Mouse (Mus musculus) C2C12 (cell line): ENCODE data around the gene Slc4a2.

Source experiments
- CEBPB ChIP-seq: IDR thresholded peaks from one replicate; pipeline ENCODE4 v1.6.1; 2011; ENCODE audit warnings: low read depth, mild to moderate bottlenecking, control low read depth, moderate library complexity
- CTCF ChIP-seq: IDR thresholded peaks from one replicate; pipeline ENCODE4 v1.5.1; 2011; ENCODE audit not compliant: control insufficient read depth, insufficient read depth, insufficient read length
- FOSL1 ChIP-seq: IDR thresholded peaks from one replicate; pipeline ENCODE4 v1.8.0; 2011; ENCODE audit warnings: mild to moderate bottlenecking, low read length; ENCODE audit not compliant: poor library complexity, insufficient read depth, severe bottlenecking
- MAX ChIP-seq: IDR thresholded peaks from one replicate; pipeline ENCODE4 v1.6.1; 2011; ENCODE audit warnings: mild to moderate bottlenecking, control low read depth

GRCm38 (mm10) chr5:24441187-24441586 is 17.6 kb downstream of the Slc4a2 start:
- TF ChIP-seq CTCF, result no peak
- no peak for TF ChIP-seq FOSL1
- no peak for TF ChIP-seq MAX
- TF ChIP-seq CEBPB, result no peak
